Comparison of ENCODE assay signal across 19 mouse cellular contexts in the genomic region with DNA sequence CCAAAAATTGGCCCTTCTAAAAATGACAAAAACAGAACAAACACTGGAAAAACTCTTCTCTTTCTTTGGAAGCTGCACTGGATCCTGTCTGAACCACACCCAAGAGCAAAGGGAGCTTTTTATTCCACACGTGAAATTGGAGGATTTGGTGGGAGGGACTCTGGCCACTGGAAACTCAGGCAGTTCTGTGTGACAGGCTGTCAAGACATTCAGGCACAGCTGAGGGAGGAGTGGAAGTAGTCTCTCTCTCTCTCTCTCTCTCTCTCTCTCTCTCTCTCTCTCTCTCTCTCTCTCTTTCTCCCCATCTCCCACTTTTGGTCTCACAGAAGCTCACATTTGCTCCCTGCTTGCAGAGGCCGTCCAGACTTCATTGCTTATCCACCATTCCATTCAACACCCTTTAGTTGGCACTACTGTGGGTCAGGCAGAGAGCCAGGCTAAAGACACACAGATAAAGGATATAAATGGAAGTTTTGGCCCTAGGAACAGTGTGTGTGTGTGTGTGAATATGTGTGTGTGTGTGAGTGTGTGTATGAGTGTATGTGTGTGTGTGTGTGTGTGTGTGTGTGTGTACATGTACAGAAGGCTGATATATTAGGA. TPM values are rescaled to one million over a fixed set of nuclear protein-coding genes. Genes with fewer than 3 reads are reported as not detected.
DNase-seq lines count a peak whose midpoint lies in the region; ATAC-seq and TF ChIP-seq lines count a peak whose summit lies in the region.
"Had no signal": no experiment of that assay in that cellular context is flagged by ENCODE, and none has a peak within 500 bp of the region (broad histone marks: within the 10 kb centered on the region; RNA-seq: fewer than 3 reads in every experiment).

No protein-coding gene starts in this region.

- no peak overlapping the region for H3K4me2 ChIP-seq in heart, embryonic 11.5 days
- H3K4me2 ChIP-seq: embryonic facial prominence, embryonic 15.5 days; forebrain, embryonic 12.5 days; midbrain, embryonic 11.5 days had no signal

- H3K9me3 ChIP-seq in heart, embryonic 11.5 days (replicated peaks; ENCODE audit: control insufficient read depth, low read length), result no peaks in the 10 kb centered on the region
- H3K9me3 ChIP-seq: embryonic facial prominence, embryonic 15.5 days; forebrain, embryonic 12.5 days had no signal

- peak; percentile 32; the same call in 1 of the 2 replicates for ATAC-seq in heart, embryonic 11.5 days (replicated peaks; ENCODE audit: insufficient number of reproducible peaks, low FRiP score, low TSS enrichment)
- ATAC-seq: hindbrain, embryonic 16.5 days had no signal

- no peak for TF ChIP-seq CTCF in brain, embryonic 14.5 days (IDR thresholded peaks at IDR 0.05; ENCODE audit: borderline replicate concordance, extremely low read depth, insufficient read depth, insufficient read length)

- peaks cover 39% of the 10 kb centered on the region for H3K4me1 ChIP-seq in heart, embryonic 11.5 days (ENCODE audit: control insufficient read depth, insufficient read depth, low read length)
- H3K4me1 ChIP-seq: embryonic facial prominence, embryonic 15.5 days had no signal

- H3K36me3 ChIP-seq in heart, embryonic 11.5 days (ENCODE audit: control insufficient read depth, insufficient read depth, low read length), result no peaks in the 10 kb centered on the region
- H3K36me3 ChIP-seq: embryonic facial prominence, embryonic 15.5 days; forebrain, embryonic 12.5 days had no signal

- peak overlapping the region; percentile 70; the same call in 1 of the 2 replicates for H3K27ac ChIP-seq in heart, embryonic 11.5 days (ENCODE audit: low read depth, low read length)
- H3K27ac ChIP-seq: embryonic facial prominence, embryonic 15.5 days; forebrain, embryonic 12.5 days; stomach, postnatal 0 days had no signal

- intact Hi-C loops in left cerebral cortex, postnatal 4 days (cut with DNase I), result no loop called here
- intact Hi-C loops in heart, postnatal 25 days (cut with DNase I), result no loop called here

- H3K4me3 ChIP-seq in heart, embryonic 11.5 days (ENCODE audit: low read depth, low read length), result no peak overlapping the region
- H3K4me3 ChIP-seq: embryonic facial prominence, embryonic 15.5 days; forebrain, embryonic 12.5 days had no signal

- 9% methylated on average over 2 of the region's 2 CpGs for WGBS in heart, embryonic 11.5 days (ENCODE audit: insufficient replicate concordance)

- TF ChIP-seq POLR2A in brain, embryonic 14.5 days (IDR thresholded peaks at IDR 0.05; ENCODE audit: borderline replicate concordance, extremely low read depth, insufficient read depth, insufficient read length, poor library complexity, severe bottlenecking), result no peak

- no peak overlapping the region for H3K9ac ChIP-seq in heart, embryonic 11.5 days (ENCODE audit: low read depth, low read length)
- H3K9ac ChIP-seq: embryonic facial prominence, embryonic 15.5 days; forebrain, embryonic 12.5 days had no signal

- H3K27me3 ChIP-seq in heart, embryonic 11.5 days (ENCODE audit: control insufficient read depth, insufficient read depth, low read length), result no peaks in the 10 kb centered on the region
- H3K27me3 ChIP-seq: forebrain, embryonic 12.5 days had no signal

- DNase-seq in left cerebral cortex, postnatal 4 days, result peak; percentile 27
- DNase-seq in left cerebral cortex, adult 11 months (ENCODE audit: low spot score), result no peak
- peak; percentile 17 for DNase-seq in brain, embryonic 14.5 days (ENCODE audit: low read depth)
- DNase-seq in heart, postnatal 25 days (ENCODE audit: low spot score), result peak; percentile 20
- no peak for DNase-seq in layer of hippocampus, adult 8-10 months (ENCODE audit: low spot score in 2 of 2)
- DNase-seq in c-Kit-positive CD71-positive TER-119-positive erythroid progenitor cells, embryonic 14.5 days (ENCODE audit: low spot score), result no peak
- DNase-seq: cerebellum, adult 18-20 months; kidney, adult 18-20 months; kidney, postnatal 14 days; thymus, postnatal 25 days had no signal

RNA-seq across cellular contexts. Expression of a gene that starts 14.5 kb away (rescaled TPM):
- total RNA-seq in left cerebral cortex, postnatal 4 days (2021), result 1 to 10 TPM in 1 of 2 experiments, under 1 TPM in 1; 0.91 to 1.2 TPM
- 0.20 and 0.30 TPM in 2 replicates for polyA plus RNA-seq in brain, embryonic 14.5 days (2012; rRNA removed)
- polyA plus RNA-seq in heart, embryonic 11.5 days (2014; fragmentation: Nextera tagmentation; extraction: Ambion mirVana), result 0.52 TPM in 1 of 2 replicates, not detected in the other
- under 1 TPM in 1 of 2 experiments, not detected in 1; 0.36 TPM for total RNA-seq in heart, postnatal 25 days (2021)
- total RNA-seq in layer of hippocampus, adult 8-10 months (2022), result 1 to 10 TPM; 3.2 to 5.5 (median 4.3) TPM
- total RNA-seq: neutrophil, adult 5-6 weeks had no signal
- polyA plus RNA-seq: forebrain, embryonic 12.5 days; limb, embryonic 11.5 days; midbrain, embryonic 11.5 days; spleen, adult 2 months had no signal

Comparison
In these comparisons a context has a peak if more than half of its experiments do, and no peak if none do; other contexts are left out.
1. DNase-seq: peak in left cerebral cortex, postnatal 4 days (single experiment), brain, embryonic 14.5 days (single experiment) and heart, postnatal 25 days (single experiment); none in left cerebral cortex, adult 11 months (single experiment), layer of hippocampus, adult 8-10 months (0 of 2) and c-Kit-positive CD71-positive TER-119-positive erythroid progenitor cells, embryonic 14.5 days (single experiment).